Mouse (Mus musculus) intestine, postnatal 0 days (tissue): ENCODE results near the gene Slc46a3. TPM values are rescaled to one million over a fixed set of nuclear protein-coding genes. Genes with fewer than 3 reads are reported as not detected.

ENCODE experiments used
- ATAC-seq: fragments of 200-750 bp; cut with Nextera tagmentation; 2 replicates; pipeline ENCODE4 v1.8.0; 2017; ENCODE audit warnings: mild to moderate bottlenecking, moderate TSS enrichment, moderate library complexity
- H3K27ac ChIP-seq: fragments of 300-500 bp; sonication (generic); 2 replicates; pipeline ENCODE4 v1.5.1; 2014; ENCODE audit warnings: mild to moderate bottlenecking, low read depth, low read length, moderate library complexity
- H3K27me3 ChIP-seq: fragments of 300-500 bp; sonication (generic); replicated peaks from 2 replicates; pipeline ENCODE4 v1.6.1; 2014; ENCODE audit warnings: low read length, mixed read lengths; ENCODE audit not compliant: control insufficient read depth, insufficient read depth
- H3K36me3 ChIP-seq: fragments of 300-500 bp; sonication (generic); 2 replicates; pipeline ENCODE4 v1.6.1; 2014; ENCODE audit warnings: mild to moderate bottlenecking, moderate library complexity; ENCODE audit not compliant: control insufficient read depth, insufficient read depth
- H3K4me1 ChIP-seq: fragments of 300-500 bp; sonication (generic); replicated peaks from 2 replicates; pipeline ENCODE4 v1.6.1; 2014; ENCODE audit warnings: antibody characterized with exemption, low read length, mixed read lengths; ENCODE audit not compliant: control insufficient read depth, insufficient read depth
- H3K4me2 ChIP-seq: fragments of 300-500 bp; sonication (generic); replicated peaks from 2 replicates; pipeline ENCODE4 v1.6.1; 2014; ENCODE audit warnings: low read depth, mild to moderate bottlenecking, moderate library complexity
- H3K4me3 ChIP-seq: fragments of 300-500 bp; sonication (generic); 2 replicates; pipeline ENCODE4 v1.5.1; 2014; ENCODE audit warnings: low read depth, low read length
- H3K9ac ChIP-seq: fragments of 300-500 bp; sonication (generic); 2 replicates; pipeline ENCODE4 v1.6.1; 2014; ENCODE audit warnings: mild to moderate bottlenecking, low read depth, low read length
- H3K9me3 ChIP-seq: fragments of 300-500 bp; sonication (generic); 2 replicates; pipeline ENCODE4 v1.6.1; 2016; ENCODE audit warnings: mixed run types; ENCODE audit not compliant: control insufficient read depth
- CTCF ChIP-seq: sonication (generic); IDR thresholded peaks from 2 replicates; pipeline ENCODE4 v1.5.1; 2016; ENCODE audit warnings: low read depth, mild to moderate bottlenecking, control low read depth, antibody characterized with exemption, moderate library complexity
- WGBS: fragments of 180-500 bp; shearing (Covaris S2); extraction: QIAGEN DNeasy Blood & Tissue Kit; methylation state at CpG from one replicate; pipeline ENCODE4 v1.1.7; 2014; 5-methylcytosine and 5-hydroxymethylcytosine counted together
- polyA plus RNA-seq: library from polyadenylated mRNA; unstranded; fragments of >200 nt; fragmentation: Nextera tagmentation; extraction: Ambion mirVana; gene quantifications from 2 replicates; pipeline ENCODE4 v1.2.1, GENCODE M21; 2015

Gene Slc46a3
- polyA plus RNA-seq, 1 experiment from 2014 or later: 263 TPM

DNA sequence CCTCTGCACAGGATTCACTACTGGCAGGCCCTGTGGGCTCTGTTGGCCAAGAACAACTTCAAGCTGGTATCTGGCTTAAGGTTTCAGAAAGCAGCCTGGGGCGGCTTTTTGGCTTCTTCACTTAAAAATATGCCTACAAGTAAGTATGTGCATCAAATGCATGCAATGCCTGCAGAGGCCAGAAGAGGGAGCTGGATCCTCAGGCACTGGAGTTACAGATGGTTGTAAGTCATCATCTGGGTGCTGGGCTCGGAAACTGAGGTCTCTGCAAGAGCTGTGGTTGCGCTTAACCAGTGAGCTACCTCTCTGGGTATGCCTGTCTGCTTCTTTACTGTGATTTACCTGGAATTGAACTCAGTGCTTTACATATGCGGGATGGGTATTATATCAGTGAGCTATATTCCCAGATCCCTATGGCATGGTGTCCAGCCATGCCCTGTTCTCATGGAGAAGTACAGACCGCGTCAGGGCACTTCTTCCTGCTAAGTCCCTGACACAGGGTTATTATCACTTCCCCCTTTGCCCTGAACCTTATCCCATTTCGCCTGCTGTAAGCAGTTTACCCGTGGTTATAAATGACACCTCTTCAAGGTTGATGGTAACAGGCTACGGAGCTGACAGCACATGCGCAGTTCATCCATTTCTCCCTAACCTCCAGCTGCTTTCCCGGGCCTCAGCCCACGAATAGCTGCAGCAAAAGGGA lies 16.3 kb upstream of the Slc46a3 start:
- H3K27ac ChIP-seq: peak overlapping the region; percentile 62; the same call in 1 of the 2 replicates

DNA sequence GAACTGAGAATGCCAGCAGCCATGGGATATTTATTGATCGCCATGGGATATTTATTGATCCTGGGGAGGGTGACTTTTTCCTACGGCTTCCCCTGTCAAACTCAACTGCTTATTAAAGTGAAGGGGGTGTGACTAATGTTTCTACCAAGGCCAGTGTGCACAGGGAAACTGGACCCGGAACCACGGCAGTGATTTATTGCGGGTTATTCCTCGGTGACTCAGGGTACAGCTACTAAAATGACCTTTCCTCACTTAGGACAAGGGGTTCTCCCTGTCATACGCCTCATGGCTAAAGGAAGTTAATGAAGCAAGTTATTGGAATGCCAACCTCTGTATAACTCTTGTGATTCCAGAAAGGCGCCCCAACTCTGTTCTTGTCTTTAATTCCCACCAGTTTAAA lies 13.2 kb upstream of the Slc46a3 start:
- TF ChIP-seq CTCF: no peak
- H3K4me2 ChIP-seq: no peak overlapping the region; the same call in 1 of the 2 replicates
- peak overlapping the region; percentile 47; the same call in 1 of the 2 replicates for H3K27ac ChIP-seq
- H3K4me1 ChIP-seq: no peaks in the 10 kb centered on the region
- H3K36me3 ChIP-seq: no peaks in the 10 kb centered on the region
- H3K9ac ChIP-seq: no peak overlapping the region
- no peaks in the 10 kb centered on the region for H3K9me3 ChIP-seq
- H3K4me3 ChIP-seq: no peak overlapping the region
- ATAC-seq: peak; percentile 86
- 48% methylated on average over 8 of the region's 8 CpGs for WGBS
- no peaks in the 10 kb centered on the region for H3K27me3 ChIP-seq

More for the DNA sequence above, 16.3 kb upstream of the Slc46a3 start:
- Histone ChIP-seq H3K36me3 (no peaks in the 10 kb centered on the region), H3K9me3 (no peaks in the 10 kb centered on the region), H3K27me3 (no peaks in the 10 kb centered on the region), H3K4me3 (no peak overlapping the region), H3K4me1 (no peaks in the 10 kb centered on the region; the same call in 1 of the 2 replicates), H3K9ac (no peak overlapping the region), H3K4me2 (0 out of 2 replicates have a peak overlapping the region, but pooled peaks have one; percentile 4)
- WGBS: 50% methylated on average over 12 of the region's 12 CpGs
- peak; percentile 58 for TF ChIP-seq CTCF
- peak; percentile 76 for ATAC-seq

DNA sequence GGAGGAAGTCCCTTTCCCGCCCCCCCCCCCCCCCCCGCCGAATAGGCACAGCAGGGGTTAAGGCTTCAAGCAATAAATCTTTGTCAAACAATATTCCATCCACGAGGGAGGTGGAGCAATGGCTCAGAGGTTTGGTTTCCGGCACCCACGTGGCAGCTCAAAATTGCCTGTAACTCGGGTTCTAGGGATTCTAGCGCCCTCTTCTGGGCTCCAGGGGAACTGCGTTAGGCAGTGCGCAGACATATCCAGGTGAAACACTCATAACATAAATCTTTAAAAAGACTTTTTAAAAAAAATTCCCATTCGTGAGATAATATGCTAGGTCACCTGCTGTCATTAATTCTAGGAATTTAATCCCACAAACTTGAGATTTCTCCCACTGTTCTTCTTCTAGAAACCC lies 12.5 kb upstream of the Slc46a3 start:
- Histone ChIP-seq H3K27me3 (no peaks in the 10 kb centered on the region), H3K4me3 (no peak overlapping the region), H3K4me2 (no peak overlapping the region; the same call in 1 of the 2 replicates), H3K9me3 (no peaks in the 10 kb centered on the region), H3K9ac (no peak overlapping the region), H3K36me3 (no peaks in the 10 kb centered on the region), H3K4me1 (no peaks in the 10 kb centered on the region), H3K27ac (no peak overlapping the region; the same call in 1 of the 2 replicates)
- ATAC-seq: no peak
- 53% methylated on average over 11 of the region's 11 CpGs for WGBS
- TF ChIP-seq CTCF: peak; percentile 56

GRCm38 (mm10) chr5:147903166-147903565 lies 8.6 kb upstream of the Slc46a3 start:
- Histone ChIP-seq H3K4me3 (no peak overlapping the region), H3K27ac (peak overlapping the region; percentile 64), H3K4me2 (0 out of 2 replicates have a peak overlapping the region, but pooled peaks have one; percentile 21), H3K9ac (0 out of 2 replicates have a peak overlapping the region, but pooled peaks have one; percentile 22), H3K27me3 (no peaks in the 10 kb centered on the region), H3K36me3 (no peaks in the 10 kb centered on the region), H3K9me3 (no peaks in the 10 kb centered on the region), H3K4me1 (no peaks in the 10 kb centered on the region)
- peak; percentile 47 for ATAC-seq
- 70% methylated on average over 9 of the region's 9 CpGs for WGBS
- TF ChIP-seq CTCF: no peak

- ATAC-seq: no peak
- Histone ChIP-seq H3K9ac (peak overlapping the region; percentile 7; the same call in 1 of the 2 replicates), H3K27ac (no peak overlapping the region), H3K4me2 (no peak overlapping the region), H3K27me3 (no peaks in the 10 kb centered on the region), H3K4me3 (no peak overlapping the region), H3K9me3 (no peaks in the 10 kb centered on the region), H3K36me3 (no peaks in the 10 kb centered on the region), H3K4me1 (no peaks in the 10 kb centered on the region)
- no peak for TF ChIP-seq CTCF
- 47% methylated on average over 15 of the region's 15 CpGs for WGBS
Measured at GRCm38 (mm10) chr5:147902008-147902757, 7.6 kb upstream of the Slc46a3 start.

DNA sequence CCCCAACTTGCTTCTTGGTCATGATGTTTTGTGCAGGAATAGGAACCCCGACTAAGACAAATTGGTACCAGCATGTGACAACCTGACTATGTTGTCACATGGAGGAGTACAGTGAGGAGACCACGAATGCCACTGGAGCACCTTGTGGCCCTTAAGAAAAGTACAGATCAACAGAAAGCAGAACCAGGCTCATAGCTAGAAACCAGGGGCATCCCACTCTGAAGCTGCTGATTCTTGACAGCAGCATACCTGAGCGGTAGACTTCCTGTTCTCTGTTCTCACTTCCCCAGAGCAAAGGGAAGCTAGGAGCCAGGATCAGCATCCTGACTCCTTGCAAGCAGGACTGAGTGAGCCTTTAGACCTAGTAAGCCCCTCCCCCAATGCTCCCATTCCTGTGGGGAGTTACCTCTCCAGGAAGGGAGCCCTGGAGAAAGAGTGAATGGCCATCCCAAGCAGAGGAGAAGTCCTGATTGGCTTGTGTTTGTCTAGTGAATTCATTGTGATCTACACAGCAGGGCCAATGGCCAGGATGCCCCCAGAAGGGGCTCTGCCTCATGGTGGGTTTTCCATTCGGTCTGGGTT lies 4.4 kb upstream of the Slc46a3 start:
- TF ChIP-seq CTCF: no peak
- WGBS: 70% methylated on average over 4 of the region's 4 CpGs

More for the DNA sequence above, 4.4 kb upstream of the Slc46a3 start:
- no peak for ATAC-seq
- Histone ChIP-seq H3K4me3 (no peak overlapping the region), H3K9ac (no peak overlapping the region), H3K4me2 (no peak overlapping the region), H3K27ac (no peak overlapping the region), H3K9me3 (no peaks in the 10 kb centered on the region), H3K4me1 (0 out of 2 replicates have a peak, but pooled peaks cover 7% of the 10 kb centered on the region), H3K36me3 (no peaks in the 10 kb centered on the region), H3K27me3 (no peaks in the 10 kb centered on the region)
